Mouse (Mus musculus) ovary, postnatal 14 days (tissue): ENCODE measurements around the gene Bpifb2.
"Not testable (repeated sequence)": the region's sequence is repeated elsewhere in the genome, so short reads cannot be mapped to it uniquely, and the experiment has no call there.

Source experiments
- DNase-seq: peaks from one replicate; pipeline ENCODE4 v3.0.0; 2022; ENCODE audit warnings: low spot score

The Bpifb2 gene

DNA sequence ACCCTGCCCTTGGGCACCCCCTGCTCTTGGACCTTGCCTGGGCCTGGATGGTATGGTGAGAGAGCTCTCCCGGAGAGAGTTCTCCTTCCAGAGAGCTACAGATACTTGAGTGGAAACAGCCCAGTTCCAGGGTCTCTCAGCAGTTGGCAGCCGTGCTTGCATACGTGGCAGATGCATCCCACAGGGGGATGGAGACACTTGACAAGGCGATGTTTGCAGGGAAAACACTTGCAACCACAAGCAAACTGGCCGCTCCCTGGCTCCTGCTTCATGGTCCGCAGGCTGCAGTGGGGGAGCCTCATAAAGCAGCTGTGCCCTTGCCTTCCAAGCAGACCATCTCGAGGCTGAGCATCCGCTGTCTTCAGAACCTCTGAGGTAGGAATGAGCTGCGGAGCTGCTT is at the start of gene Bpifb2:
Gene Bpifb2 (plus strand): TSS at position 301 of the 400 bp plus-strand sequence.
- DNase-seq = no peak

DNA sequence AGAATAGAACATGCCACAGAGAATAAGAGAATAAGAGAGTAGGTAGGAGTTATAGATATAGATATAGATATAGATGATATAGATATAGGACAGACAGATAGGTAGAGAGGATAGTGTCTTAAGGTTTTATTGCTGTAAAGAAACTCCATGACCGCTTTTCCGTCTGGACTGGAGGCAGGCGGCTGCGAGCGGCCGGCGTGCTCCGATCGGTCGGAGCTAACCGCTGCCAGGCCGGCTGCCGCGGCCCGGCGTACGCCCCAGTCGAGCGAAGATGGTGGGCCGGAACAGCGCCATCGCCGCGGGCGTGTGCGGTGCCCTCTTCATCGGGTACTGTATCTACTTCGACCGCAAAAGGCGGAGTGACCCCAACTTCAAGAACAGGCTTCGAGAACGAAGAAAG is 48.9 kb upstream of the Bpifb2 start:
- DNase-seq = not testable (repeated sequence)

DNA sequence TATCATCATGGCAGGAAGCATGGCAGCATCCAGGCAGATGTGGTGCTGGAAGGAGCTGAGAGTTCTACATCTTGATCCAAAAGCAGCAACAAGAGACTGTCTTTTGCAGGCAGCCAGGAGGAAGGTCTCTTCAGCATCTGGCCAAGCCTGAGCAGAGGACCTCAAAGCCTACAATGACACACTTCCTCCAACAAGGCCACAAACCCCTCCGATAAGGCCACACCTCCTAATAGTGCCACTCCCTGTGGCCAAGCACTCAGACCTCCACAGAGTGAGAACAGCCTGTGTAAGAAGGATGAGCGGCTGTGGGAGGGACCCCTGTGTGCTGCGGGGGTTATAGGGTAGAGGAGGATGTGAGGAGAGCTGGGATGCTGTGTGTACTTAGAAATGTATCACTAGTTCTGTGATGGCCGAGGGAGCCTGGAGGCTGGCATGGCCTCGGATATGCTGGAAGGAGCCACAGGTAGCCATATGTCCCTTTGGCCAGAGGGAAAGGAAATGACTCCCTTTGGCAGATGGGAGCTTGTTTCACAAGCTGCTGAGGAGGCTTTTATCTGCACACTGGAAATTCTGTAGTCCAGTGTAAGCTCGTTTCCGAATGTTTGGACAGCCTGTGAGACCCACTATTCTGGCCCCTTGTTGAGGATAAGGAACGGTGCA is 47.5 kb upstream of the Bpifb2 start:
- no peak for DNase-seq

DNA sequence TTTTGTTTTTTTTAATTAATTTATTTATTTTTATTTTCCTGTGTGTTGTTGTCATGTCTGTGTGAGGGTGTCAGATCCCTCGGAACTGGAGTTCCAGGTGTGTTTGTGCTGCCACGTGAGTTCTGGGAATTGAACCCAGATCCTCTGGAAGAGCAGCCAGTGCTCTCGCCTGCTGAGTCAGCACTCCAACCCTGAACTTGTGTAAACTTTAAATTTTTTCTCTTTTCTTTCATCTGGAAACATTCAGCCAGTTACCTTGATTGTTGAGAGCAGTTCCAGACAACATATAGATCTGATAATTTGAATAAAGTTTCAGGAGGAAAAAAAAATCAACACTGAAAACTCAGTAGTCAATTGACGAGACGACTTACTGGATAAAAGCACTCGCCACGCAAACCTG is 46.1 kb upstream of the Bpifb2 start:
- no peak for DNase-seq

DNA sequence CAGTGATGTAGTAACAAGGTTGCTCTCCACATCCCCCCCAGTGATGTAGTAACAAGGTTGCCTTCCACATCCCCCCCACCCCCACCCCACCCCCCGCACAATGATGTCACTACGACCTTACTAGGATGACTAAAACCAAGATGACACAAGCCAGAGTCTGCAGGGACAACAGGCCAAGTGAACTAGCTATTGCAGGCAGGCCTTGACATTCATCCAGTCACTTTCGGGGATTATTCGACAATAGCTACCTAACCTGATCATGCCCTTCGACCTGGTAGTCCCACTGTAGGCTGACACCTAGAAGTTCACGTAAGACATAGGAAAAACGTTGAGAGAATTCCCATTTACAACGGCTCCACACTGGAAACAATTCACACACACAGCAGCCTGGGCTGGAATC is 41.6 kb upstream of the Bpifb2 start:
- DNase-seq = no peak

DNA sequence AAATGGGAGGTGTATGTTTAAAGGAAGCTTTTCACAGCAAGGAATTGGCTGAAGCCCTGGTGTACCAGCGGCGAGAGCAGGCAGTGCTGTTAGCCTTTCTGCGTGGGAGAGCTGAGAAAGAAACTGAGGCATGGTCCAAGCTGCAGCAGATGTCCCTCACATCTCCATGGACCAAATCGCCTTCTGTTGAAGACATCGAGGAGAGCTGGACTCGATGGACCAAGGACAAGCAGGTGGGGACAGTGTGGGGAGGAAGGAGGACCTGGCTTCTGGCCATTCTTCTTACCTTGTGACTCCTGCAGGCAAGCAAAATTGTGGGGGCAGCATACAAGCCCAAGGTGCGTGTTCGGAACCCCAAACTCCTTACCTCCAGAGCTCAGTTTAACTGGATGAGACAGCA is 32.0 kb upstream of the Bpifb2 start:
- DNase-seq = no peak

DNA sequence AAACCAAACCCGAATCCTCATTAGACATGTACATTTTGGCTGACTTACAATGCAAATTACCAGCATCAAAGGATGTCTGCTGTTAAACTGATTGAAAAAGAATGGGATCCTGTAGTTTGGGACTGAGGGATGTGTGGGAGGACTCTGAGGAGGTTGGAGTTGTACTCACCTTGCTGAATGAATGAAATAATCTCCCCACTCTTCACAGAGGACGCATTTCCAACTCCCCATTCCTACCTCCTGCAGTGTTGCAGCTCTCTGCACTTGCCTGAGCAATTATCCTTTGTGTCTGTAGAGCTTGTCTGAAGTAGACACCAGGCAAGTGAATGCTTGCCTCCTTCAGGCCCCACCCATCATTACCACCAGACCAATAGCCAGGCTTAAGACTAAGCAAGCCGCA is 26.5 kb upstream of the Bpifb2 start:
- DNase-seq = no peak

DNA sequence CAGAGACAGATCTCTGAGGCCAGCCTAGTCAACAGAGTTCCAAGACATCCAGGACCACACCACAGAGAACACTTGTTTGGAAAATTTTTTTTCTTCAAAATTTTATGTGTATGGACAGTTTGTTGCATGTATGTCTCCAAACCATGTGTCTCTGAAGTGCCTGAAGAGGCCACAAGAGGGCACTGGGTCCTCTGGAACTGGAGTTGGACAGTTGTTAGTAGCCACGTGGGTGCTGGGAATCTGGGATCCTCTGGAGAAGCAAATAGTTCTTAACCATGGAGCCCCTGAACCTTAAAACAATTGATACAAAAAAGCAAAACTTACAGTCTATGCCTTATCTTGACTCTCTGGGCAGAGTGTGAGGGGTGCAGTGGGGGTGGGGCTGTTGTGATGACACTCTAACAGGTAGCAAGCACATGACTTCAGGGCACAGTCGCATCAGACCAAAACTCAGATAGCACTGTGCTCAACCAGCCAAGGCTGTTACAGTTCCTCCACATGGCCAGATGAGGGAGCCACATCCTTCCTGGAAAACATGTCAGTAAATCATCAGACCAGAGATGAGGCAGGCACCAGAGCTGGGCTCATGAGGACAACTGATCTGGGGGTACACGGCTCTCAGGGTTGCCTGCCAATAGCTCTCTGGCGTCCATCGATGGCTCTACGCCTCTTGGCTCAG is 24.4 kb upstream of the Bpifb2 start:
- DNase-seq = no peak

DNA sequence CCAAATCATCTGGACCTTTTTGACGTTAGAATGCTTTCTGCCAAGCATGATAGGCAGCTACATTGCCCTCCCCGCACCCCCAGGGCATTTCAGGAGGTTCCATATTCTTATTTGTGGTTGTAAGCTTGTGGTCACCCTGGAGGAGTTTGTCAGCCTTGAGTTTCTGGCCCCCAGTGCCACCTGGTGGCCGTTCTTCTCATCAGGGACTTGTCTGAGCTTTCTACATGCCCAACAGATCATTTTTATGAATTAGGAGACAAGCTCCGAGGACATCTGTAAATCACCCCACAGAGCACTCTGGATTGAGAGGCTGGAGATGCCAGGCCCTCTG is 23.9 kb upstream of the Bpifb2 start:
- peak; percentile 35 for DNase-seq

DNA sequence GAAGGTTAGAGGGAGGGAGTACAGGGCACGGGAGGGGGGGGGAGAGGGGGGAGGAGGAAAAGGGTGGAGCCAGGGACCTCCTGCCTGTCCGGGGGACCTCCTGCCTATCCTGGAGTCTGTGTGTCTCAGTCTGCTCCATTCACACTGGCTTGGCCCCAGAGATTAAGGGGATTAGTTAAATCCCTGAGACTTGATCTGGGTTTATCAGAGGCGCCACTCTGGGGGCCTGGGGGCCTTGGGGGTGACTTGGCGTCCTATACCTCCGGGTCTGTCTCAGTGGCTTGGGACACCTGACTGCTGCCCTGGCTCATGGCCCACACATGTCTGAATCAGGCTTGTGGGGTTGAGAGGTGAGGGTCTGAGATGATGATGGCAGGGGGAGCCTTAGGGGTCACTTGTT is 21.3 kb upstream of the Bpifb2 start:
- DNase-seq = no peak

DNA sequence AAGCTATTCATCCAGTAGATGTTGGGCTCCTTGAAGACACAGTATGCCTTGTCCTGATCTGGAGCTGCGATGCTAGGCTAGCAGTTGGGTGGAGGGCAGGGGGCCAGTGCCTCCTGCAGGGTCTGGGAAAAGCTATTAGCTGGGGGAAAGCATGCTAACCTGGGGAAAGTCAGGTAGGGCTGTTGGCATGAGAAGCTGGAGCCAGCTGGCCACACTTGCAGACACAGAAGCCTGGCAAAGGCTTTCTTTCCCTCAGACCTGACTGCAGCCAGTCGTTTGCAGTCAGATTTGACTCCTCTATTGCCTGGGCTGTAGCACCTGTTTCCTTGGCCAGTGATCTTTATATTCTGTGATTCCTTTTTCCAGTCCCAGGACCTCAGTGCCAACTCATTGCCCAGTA is 15.3 kb upstream of the Bpifb2 start:
- DNase-seq = no peak

DNA sequence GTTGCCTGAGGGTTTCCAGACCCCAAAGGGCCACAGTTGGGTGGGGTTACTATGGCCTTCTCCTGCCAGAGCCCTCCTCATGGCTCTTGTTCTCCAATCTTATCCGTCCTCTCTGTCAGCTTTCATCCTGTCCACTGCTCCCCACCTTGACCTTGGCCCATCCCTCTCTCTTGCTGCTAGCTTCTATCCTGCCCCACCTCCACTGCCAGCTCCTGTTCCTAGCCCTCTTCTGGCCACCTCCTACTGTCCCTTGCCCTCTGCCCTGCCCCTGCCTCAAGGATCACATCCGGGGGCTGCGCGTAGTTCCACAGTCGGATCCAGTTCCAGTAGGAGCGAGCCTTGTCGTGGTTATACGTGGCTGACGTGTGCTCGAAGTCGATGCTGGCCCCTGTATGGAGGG is 14.5 kb upstream of the Bpifb2 start:
- DNase-seq = no peak

DNA sequence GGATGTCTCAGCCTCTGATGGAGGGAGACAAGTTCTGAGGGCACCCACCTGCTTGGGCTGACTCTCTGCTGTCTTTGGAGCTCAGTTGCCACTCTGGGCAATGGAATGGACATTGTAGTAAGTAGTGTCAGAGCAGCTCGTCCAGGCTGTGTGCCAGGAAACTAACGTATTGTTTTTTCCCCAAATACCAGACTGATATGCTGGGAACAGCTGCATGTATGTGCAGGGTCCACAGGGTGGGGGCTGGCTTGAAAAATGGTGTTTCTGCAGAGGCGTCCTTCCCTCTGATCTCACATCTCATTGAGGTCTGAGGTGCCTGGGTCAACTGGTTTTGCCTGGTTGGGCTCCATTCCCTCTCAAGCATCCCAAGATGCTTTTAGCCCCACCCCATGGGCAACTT is 14.1 kb upstream of the Bpifb2 start:
- DNase-seq = no peak

DNA sequence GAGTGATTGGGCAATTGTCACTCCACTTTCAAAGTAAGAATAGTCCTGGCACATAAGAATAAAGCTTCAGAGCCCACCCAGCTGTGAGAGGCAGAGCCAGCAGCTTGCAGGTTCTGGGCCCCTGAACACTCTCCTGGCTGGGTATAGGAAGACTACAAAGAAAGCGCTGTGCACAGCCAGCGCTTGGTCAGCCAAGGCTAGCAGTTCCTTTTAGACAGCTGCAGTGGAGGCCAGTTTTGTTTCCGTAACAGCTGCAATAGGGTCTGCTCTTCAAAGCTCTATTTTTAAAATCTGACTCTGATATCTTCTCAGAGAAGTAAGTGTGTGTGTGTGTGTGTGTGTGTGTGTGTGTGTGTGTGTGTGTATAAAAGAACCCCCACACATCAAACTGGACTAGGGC is 12.9 kb upstream of the Bpifb2 start:
- no peak for DNase-seq

DNA sequence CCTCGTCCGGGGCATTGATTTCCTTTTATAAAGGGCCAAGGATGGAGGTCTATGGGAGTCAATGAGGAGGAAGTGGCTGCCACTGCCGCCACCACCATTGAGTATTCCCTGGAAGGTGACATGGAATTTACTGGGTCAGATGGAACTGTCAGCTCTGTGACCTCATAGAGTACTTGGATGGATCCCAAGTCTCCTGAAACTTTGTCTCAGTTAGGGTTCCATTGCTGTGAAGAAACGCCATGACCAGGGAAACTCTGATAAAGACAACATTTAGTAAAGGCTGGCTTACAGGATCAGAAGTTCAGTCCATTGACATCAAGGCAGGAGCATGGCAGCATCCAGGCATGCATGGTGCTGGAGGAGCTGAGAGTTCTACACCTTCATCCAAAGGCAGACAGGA is 3.9 kb upstream of the Bpifb2 start, which contains the start of gene Sun5:
Gene Sun5 (minus strand): TSS at position 101 of the 400 bp plus-strand sequence.
- no peak for DNase-seq

DNA sequence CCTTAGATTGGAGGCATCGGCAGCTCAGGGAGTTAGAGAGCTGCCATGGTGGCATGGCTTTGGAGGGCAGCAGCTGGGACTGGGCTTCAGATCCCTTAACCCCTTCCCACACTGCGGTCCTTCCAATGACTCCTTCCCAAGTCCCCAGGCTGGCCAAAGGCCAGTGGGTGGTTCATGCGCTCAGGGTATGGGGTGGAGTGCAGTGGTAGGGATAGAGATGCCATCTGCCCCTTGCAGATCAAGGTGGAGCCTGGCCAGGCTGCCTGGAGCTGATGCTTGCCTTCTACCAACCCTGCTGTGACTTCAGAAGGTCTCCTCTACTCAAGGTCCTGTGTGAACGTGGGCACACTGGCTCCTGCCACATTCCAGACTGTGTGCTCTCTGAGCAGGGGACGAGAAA is 24.3 kb downstream of the Bpifb2 start:
- DNase-seq = no peak

DNA sequence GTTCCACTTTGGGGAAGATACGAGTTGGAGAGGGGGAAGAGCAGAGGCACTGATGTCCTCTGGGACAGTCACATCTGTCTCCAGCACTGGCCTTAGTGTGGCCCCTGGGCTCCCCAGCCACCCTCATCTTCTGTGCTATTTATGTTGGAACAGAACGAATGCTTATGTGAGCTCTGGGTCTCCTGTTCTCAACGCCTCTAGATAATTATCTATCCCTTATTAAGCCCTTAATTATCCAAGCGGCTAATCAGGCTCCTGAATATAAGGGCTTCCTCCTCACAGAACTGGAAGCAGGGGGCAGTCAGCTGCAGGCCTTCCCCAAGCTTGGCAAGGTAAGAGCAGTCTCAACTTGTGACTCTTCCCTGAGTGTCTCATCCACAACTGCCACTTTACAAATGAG is 25.2 kb downstream of the Bpifb2 start, which contains the start of gene Bpifb6:
Gene Bpifb6 (plus strand): TSS at position 301 of the 400 bp plus-strand sequence.
- DNase-seq = no peak

DNA sequence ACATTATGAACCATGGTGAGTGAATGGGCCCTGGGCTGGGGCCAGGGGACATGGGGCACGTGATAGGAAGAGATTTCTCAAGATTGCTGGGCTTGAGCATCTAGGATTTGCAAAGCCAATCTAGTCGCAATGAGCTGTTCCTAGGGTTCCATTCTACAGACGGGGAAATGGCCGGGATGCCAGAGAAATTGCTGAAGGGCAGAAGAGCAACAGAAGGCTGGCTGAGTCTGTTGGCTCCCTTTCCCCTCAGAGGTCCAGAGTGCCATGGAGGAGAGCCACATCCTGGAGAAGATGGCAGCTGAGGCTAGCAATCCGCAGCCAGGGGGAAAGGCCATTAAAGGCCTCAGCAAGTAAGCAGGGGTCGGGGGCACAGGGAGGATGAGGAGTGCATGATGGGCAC is 27.9 kb downstream of the Bpifb2 start:
- DNase-seq = no peak

DNA sequence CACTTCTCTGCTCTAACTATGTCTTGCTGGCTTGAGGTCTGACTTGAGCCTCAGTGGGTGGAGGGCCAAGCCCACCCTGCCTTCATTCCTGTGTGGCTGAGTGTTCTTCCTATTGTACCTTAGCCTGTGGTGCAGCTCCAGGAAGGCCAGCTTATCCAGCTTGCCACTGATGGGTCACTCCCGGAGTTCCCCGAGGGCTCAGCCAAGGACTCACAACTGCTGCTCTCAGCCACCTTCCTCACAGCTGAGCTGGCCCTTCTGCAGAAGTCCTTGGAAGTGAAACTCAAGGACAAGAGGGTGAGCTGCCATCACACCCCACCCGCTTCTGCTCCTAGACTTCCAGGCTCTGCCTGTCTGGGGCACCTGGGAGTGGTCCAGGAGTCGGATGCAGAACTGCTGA is 31.8 kb downstream of the Bpifb2 start:
- no peak for DNase-seq

DNA sequence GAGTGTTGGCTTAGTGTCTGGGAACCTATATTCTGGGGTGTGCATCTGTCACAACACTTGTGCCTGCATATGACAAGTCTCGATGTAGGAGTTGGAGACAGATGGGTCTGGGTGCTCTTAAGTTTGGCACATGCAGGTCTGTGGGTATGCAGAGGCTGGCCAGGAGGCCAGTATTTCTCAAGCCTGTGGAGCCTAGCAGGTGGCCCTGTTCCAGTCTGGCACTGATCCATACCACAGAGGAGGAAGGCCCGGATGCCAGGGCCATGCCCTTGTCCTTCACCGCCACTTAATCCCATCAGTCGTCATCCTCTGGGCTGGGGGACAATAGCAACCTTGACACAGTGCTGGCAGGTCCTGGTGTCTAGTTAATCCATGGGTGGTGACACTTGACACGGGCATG is 39.3 kb downstream of the Bpifb2 start:
- peak; percentile 23 for DNase-seq

DNA sequence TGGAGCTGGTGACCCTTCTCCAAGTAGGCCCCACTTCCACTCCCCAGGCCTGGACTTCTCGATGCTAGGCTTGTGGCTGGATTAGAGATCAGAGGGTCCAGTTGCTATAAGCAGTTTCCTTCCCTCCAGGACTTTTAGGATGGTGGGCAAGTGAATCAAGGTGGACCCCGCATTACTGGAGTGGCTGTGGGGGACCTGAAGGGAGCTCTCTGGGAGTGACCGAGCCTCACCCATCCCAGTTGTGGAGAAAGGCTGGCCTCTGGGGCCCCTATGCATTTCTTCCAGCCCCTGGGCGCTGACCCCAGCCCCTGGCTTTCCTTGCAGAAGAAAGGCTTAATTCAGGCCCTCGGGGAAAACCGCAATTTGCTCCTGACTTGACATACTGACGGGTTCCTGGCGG is 43.1 kb downstream of the Bpifb2 start, which contains the start of gene Bpifb3:
Gene Bpifb3 (plus strand): TSS at position 301 of the 400 bp plus-strand sequence.
- no peak for DNase-seq

DNA sequence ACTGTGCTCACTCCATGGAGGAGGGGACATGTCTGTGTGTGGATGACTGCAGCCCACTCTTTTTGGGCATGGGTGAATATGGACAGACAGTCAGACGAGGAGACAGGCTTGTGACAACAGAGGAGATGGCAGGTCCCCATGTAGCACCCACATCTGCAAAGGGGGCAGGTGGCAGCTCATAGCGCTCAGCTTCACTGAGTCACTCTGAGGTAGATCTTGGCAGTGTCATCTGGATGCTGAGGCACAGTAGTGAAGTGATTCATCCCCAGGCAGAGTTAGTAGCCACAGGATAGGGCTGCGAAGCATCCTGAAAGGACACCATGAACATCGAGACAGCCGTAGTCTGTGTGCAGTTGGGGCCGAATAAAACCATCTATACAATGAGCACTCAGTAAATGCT is 46.4 kb downstream of the Bpifb2 start:
- no peak for DNase-seq

DNA sequence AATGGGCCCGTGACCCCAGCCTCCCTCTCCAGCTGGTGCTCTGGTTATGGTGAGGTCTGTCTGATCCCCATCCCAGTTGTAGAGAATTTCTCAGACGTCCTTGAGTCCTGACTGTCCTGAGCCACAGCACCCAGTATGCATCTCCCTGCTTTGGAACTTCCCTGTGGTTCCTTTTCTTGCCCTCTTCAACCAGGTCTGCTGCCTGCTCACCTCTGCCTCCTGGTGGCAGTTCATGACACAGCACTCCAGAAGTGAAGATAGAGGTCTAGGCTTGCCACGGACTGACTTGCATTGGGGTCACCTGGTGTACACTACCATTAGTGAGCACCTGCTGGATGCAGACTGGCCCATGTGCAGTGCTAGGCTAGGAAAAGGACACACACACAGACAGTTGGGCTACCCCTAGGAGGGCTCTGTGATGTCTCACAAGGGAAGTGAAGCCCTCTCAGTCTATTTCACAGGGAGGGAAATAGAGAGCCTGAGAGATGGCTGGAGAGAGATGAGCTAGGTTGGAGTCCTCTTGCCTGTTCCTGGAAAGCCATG is 55.1 kb downstream of the Bpifb2 start:
- peak; percentile 54 for DNase-seq

DNA sequence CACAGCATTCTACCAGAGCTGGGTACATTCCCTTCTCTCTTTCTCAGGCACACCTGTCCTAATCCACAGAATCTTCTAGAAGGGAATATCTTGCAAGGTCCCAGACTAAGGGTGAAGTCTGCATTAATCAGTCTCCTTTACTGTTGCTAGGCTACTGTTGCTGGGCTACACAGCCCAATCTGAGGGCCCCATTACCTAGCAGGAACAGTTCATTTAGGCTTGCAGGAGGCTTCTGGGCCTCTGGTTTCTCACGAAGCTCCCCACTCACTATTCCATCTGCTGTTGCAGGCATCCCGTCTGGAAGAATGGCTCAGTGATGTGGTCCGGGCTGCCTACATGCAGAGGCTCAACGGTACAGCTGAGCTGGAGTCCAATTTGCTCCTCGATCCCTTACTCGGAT is 56.3 kb downstream of the Bpifb2 start:
- DNase-seq = no peak
